Mouse (Mus musculus): ENCODE data around the gene Bank1.

The Bank1 gene

DNA sequence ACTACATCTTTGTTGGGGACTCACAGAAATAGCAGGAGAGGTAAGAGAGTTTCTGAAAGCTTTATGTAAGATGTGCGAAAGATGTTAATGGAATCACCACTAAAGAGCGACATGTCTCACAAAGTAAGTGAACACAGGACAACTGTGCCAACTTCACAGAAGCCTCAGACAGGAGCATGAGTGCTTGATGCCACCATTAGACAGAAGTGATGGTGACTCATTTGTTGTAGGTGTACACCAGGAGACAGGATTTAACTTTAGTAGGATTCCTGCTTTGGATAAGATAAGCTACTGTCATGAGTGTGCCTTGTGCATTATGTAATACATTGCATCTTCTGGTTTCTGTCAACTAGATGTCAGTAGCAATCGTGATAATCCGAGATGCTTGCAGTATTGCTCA, 74.3 kb downstream of the Bank1 start:
- peak; percentile 18 for DNase-seq

DNA sequence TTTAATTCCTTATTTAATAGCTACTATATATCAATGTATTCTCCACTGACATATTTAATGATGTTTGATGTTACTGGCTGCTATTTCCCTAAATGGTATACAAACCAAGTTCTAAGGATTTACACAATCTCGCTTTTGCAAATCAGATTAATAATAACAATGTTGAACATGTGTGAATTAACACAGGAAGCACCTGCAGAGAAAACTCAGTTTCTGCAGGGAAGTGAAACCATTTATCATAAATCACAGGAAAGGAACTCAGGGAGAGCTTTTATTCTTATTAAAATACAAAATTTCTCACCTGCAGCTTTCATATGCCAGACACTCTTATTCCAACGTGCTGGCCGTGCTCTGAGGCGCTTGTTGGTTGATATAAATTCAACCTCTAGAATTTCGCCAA, 78.5 kb downstream of the Bank1 start:
- DNase-seq: no peak

DNA sequence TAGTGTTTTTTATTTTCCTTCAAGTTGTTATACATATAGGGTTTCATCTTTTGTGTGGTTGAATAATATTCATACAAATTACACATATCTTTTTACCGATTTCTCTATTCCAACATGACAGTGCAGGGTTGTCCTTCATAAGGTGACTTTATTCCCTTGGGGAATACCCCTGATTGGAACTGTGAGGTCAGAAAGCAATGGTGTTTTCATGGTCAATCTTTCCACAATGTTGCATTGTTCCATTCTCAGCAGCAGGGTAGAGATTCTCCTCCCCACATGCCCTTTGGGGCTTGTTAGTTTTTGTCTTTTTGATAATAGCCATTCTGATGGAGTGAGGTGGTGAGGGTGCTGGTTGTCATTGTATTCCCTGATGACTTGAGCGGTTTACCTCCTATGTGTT, 80.9 kb downstream of the Bank1 start:
- no peak for DNase-seq

DNA sequence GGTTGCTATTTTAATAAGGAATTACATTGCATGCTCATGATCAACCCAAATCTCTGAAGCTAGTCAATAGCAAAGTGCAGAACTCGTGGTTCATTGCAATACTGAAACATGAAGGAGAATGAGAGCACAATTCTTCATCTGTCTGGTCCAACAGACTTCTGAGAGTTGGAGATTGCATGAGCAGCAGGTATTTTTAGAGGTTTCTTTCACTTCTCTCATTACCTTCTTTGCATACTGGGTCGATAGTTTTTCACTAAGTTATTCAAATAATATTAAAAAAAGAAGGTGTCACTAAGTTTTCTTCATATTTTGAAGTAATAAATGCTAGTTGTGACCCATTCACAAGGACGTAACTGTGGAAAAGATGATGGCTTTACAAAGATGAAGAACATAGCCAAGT, 87.1 kb downstream of the Bank1 start:
- no peak for DNase-seq

DNA sequence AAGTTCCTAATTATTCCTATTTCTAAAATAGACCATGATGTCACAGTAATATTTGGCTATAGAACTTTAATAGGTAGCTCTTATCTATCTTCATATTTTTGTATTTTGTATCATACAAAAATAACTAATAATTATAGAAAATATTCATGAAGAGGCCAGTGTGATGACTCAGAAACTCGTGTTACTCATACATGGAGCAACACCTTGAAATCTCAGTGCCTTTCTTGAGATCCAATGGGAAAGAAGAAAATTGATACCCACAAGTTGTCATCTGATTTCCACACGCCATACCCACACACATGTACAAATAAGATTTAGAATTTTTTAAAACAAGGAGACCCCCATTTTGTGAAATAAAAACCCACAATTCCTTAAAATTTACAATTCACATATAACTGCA, 92.4 kb downstream of the Bank1 start:
- DNase-seq: no peak

DNA sequence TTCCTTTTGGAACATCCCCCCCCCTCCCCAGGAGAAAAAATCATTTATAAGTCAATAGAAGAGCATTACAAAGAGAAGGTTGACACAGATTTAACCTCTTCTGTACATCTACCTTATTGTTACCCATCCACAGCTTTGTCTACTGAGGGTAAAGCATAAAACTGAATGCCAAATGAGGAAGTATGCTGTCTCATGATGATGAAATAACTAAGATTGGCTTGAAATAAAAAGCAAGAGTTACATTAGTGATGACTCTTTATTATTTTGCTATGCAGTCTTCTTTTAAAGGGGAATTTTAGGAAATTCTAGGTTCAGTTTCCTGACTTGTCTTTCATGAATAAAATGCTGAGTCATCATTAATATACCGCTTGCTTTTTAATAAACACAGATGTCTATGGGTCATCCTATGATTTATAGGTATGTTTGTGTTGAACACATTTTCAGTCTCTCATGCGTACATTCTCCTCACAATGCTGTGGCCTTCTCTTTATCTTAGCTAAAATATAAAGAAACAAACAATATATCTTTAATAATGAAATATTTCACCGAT, 95.2 kb downstream of the Bank1 start:
- DNase-seq: no peak

DNA sequence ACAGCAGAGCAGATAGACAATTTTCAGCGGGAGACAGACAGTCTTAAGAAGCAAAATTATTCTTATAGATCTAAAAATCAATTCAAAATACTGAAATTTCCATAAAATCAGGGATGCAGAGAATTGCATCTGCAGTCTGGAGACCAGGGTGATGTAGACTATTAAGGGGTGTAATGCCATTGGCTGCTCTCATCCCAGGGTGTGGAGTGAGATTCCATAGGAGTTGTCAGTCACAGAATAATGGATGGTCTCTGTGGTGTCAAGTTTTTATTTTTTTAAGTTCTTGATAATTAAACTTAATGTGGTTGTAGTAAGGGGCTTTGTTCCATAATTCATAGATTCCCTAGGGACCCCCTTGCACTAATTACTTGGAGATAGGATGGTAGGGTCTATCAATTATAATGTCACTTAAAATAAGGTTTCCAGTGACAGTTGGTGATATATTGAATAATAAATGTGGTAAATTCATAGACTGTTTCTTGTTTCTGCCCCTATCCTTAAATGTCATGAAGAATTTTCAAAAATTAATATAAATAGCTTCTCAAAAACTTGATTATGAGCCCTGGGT, 136.1 kb downstream of the Bank1 start:
- DNase-seq: no peak

DNA sequence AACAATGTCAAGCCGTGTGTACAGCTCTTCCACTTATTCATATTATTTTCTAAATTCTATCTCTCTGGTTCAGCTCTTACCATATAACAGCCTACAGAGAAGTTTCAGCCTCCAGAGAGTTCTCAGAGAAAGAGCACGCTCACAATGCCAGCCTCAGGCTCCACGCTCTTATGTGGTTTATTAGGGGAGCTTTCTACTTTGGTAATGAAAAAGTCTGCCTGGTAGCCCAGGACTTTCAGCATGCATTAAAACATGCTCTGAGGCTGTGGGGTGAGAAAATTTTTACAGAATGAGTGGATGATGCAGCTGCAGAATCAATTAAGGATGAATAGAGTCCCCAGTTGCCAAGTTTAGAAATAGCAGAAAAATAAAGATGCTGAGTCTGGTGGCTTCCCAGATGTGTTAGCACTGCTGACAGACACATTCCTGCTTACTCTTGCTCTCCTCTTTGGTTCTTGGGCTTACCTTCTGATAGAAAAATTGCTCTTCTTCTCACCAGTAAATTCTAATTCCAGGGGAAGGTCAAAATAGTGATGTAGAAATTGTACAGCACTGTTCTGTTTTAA, 139.2 kb downstream of the Bank1 start:
- DNase-seq: no peak

DNA sequence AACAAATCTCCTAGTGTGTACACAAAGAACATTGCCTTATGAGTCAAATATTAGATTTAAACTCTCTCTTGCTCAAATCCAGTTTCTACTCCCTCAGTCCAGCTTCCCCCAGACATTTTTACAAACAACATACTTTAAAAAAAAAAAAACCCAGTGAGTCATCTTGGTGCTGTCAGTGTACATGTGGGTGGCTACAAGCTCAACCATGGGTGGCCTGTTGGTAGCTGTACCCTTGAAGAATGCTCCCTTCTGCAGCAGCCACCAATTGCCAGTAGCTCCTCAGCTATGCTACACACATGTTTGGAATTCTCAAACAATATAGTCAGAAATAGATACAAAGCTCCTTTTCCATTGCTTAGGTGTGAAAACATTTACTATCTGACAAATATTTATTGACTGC, 154.2 kb downstream of the Bank1 start:
- peak; percentile 28 for DNase-seq

DNA sequence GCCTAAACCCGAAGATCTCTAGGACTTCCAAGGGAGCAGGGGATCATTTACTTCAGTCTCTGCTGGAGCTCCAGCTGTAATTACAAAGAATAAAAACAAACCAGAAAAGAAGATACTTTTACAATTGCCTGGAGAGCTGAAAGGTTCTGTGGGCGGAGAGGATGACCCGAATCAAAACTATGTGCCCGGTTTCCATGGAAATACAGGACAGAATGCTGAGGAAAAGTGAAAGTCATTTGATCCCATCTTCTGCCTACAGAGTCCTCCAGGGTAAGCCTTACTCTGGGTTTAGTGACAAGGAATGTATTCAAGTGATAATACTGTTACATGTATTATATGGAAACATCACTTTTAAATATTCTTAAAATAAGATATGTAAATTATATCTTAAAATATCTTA, 157.8 kb downstream of the Bank1 start:
- DNase-seq: no peak

DNA sequence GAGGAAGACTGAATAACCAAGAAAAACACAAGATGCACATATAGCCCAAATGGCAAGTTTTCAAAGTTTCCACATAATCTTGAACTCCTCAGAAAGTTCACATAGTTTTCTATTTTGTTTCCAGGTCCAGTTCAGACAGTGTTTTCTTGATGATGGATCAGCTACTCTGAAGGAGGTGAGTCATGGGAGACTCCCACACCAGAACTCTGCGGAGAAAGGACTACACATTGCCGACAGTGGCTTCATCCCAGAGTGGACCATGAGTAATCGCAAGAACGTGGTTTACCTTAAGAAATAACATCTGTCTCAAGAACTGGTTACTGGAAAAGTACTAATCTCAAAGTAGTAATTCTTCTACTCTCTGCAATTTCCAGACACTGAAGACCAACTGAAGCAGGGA, 159.2 kb downstream of the Bank1 start:
- no peak for DNase-seq

DNA sequence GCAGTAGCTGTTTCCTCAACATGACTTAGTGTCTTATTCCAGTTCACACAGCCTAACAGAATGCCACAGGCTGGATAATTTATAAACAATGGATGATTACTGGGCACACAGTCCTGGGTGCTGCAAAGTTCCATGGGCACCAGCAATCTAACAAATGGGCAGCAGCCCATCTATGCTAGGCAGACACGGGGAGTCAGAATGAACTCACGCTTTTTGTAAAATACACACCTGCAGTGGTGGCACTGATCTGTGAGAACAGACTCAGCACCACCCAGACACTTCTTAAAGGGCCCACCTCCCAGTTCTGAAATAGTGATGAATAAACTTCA, 159.9 kb downstream of the Bank1 start:
- DNase-seq: no peak

DNA sequence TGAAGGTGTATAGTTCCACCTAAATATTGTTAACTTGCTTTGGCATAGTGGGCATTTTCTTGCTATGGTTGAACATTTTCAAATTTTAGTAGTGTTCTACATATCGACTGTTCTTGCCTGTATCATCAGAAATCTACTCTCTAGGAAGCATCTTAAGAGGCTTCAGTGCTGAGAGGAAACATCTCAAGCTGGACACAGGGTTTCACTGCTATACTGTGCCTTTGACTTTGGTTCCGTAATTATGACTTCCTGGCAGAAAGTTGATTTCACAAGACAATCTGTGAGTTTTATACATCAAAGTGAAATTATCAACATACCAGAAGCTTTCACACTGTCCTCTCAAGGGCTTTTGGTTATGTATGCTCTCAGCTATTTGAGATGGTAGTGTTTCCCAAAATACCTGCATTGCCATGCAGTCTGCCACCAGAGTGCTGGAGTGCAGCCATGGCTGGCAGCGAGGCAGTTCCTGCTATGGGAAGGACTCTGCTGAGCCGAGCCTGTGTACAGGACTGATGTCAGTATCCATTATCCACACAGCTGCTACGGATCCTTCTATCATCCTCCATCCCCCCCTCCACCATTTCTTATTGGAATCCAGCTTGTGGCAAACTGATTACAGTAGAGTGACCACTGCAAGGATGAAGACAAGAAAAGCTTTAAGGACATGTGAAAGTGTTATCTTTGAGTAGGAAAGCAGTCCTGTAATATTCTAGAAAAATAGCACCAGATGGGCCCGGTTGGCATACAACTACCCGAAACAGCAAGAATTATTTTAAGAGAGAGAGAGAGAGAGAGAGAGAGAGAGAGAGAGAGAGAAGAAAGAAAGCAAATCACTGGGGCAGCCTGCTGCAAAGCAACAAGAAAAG, 160.5 kb downstream of the Bank1 start:
- DNase-seq: peak; percentile 79

DNA sequence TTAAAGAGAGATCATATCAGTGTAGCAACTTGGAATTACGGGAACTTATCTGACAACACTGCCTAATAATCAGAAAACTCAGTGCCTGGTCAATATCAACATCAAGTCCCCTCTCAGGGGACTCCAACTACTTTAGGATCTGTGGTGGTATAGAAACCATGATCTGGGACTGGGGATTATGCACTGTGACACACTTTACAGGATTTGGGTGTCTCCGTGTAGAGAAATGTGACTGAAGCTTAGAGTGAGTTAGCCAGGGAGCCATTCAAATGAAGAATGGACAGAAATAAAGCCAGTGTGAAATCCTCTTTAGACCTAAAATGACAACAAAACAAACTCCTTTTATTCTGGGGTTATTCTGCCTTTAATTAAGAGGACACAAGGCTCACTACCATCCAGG, 167.8 kb downstream of the Bank1 start:
- no peak for DNase-seq

DNA sequence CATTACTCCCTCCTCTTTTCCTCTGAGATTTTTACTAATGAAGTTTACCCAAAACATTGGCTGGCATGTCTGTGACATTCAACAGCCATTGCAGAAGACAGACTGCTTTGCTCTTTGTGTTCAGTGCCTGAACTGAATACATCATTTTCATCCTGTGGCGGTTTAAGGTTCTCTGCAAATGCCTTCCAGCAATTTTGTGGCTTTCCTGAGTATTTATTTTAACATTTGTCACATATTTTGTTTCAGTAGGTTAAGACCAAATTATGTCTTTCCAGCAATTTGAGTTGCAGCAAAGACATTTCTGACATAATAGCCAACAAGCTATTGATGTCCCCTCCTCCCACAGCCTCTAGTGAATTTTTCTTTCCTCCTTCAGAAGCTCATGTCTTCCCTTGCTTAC, 170.3 kb downstream of the Bank1 start:
- no peak for DNase-seq

DNA sequence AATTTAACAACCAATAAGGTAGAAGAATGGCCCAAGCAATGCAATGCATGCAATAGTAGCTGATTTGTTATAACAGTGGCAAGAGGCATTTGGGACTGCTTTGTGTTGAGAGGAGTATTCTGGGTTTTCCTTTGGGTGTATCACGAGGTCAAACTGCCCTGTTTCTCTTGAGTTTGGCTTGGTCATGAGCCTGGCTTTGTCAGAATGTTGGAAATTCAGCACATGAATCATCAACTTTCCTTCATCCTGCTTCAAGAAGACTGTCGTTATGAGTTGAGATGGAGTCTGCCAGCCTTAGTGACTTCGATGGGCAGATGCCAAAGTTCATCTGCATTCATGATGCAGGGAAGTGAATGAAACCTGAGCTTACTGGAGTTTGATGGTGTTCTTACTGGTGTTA, 175.0 kb downstream of the Bank1 start:
- no peak for DNase-seq

DNA sequence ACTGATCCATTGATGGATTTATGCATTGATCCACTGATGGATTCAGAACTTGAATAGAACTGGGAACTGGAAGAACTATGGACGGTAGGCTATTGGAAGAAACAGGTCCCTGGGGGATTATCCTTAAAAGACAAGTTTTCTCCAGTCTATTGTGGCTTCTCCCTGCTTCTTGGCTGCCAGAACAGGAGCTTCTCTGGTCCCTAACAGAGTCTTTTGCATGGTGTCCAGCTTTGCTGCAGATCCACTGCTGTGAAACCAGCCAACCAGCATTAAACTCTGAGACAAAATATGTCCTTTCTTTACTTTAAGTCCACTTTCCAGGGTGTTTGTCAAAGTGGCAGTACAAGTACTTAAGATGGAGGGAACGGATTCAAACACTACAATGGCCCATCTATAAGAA, 178.7 kb downstream of the Bank1 start:
- DNase-seq: no peak

DNA sequence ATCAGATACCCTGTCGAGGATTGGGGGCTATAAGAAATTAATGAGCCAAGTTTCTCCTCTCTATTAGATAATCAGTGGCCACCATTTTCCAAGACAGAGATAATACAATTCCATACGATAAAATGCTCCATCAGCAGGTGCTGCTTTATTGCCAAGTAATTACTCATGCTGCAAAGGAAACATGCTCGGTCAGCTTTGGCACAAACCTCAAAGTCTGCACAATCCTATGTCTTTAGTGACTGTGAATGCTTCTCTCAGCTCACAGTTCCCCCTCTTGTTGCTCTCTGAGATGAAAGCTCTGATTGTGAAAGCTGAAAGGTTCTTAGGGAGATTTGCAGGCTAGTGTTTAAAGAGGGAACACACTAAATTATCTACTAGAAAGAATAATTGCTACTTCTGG, 193.9 kb downstream of the Bank1 start:
- no peak for DNase-seq

DNA sequence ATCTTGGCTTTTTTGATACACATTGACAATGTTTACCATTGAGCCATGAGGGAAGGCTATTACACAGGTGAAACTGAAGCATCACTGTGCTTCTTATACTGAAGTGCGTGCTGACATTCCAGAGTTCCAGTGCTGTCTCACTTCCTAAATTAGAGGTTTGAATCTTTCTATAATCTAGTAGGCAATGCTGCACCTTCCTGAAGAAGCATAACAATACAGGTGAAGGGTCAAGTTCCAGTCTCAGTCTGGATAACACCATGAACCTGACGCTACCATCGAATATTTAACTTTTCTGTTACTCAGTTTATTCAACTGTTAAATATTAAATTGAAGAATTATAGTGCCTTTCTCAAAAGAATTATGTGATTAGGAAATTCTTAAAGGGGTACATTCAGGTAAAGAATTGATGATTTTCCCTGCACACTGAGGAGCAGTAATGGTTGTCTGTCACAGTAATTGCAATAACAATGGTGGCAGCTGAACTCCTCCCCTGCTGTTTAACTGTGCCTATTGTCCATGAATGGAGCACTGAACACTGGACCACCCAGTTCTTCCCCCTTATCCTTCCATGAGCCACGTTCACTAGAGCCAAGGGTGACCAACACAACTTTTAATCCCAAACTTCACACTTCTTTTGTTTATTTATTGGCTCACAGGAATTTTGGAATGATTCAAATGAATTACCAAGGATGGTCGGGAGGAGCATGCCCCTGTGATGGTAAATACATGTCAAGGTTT, 210.2 kb downstream of the Bank1 start:
- DNase-seq: no peak

DNA sequence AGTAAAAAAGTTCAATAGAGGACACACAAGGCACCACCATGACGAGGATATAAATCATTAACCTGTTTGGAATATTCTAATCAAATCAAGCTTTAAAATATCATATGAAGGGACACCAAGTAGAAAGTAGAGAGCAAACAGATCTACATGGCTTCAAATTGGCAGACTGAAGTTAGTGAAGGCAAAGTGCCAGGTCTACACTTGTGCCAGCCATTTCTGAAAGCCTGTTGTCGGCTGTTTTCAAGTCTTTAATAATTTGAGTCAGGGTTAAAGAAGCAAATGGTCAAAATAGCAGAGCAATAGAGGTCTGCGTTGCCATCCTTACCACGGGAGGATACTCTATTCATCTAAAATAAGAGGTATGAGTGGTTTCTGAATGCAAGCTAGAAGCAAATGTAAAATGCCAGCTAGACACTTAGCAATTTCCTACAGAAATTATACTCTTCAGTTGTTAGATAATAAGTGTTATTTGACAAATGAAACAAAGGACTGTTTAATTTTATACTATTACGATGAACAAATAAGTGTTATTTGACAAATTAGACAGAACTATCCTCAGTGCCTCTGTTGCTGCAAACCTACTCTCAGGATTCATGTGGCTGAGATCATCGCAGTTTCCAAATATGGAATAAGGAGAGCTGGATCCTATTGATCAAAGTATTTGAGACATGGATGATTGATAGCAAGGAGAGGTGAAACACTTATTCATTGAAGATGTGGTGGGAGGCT, 216.3 kb downstream of the Bank1 start:
- no peak for DNase-seq

DNA sequence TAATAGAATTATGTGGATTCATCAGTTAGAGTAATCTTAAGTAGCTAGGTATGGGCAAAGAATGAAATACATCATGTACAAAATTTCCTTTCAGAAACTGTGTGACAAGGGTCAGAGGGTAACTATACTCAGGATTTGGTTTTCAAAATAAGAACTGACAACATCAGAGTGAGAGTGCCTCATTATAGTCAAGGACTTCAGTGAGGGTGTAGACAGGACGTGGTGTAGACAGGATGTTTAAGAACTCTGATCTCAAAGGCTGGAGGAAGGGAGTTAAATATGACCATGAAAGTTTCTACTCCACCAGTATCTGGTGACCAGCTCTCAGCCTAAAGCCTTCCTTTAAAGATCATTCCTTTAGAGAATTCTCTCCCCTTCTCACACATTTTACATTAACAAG, 219.4 kb downstream of the Bank1 start:
- no peak for DNase-seq

DNA sequence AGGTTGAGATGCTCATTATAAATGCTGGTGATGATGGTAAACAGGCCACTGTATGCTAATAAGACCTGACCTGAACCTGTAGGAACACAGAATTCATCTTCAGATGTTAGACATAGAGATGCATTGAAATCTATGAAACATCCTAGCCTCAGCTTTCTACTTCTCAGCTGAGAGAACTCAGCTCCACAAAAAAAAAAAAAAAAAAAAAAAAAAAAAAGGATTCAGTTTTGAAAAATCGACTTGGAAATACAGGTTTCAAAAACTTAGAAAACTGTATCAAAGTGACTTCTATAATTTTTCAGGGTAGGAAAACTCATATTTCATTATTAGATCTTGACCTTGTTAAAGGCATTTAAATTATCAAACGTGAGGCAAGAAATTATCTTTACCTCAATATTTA, 222.5 kb downstream of the Bank1 start:
- DNase-seq: no peak

DNA sequence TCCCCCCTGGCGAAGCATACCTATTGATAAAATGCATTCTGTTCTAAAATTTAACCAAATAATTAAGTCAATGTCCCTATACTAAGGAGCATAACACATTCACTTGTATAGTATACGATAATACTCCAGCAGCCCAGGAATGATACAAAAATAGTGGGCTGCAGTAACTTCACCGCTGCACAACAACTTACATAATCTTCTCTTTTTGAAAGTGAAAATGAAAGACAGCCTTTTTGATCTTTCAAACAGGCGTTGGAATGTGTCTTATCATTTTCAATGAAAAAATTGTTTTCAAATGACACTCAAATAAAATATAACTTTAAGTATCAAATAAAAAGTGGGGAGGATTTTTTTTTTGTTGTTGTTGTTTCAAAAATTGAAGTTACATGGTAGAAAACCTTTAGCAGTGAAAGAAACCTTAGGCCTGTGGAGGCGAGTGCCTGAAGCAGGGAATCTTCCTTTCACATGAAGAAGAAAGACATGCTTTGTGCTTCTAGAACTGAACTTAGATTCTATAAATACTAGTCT, 224.8 kb downstream of the Bank1 start:
- DNase-seq: no peak
